25 mouse cellular contexts compared by ENCODE assay signal in genomic region chr1:118718055-118718454, GRCm38 (mm10).
DNase-seq lines count a peak whose midpoint lies in the region; ATAC-seq and TF ChIP-seq lines count a peak whose summit lies in the region.
"Had no signal": no experiment of that assay in that cellular context is flagged by ENCODE, and none has a peak within 500 bp of the region (broad histone marks: within the 10 kb centered on the region; RNA-seq: fewer than 3 reads in every experiment).

No protein-coding gene starts in this region.

- TF ChIP-seq CTCF in kidney, postnatal 0 days (IDR thresholded peaks at IDR 0.05; ENCODE audit: low read depth), result no peak

- H3K9me3 ChIP-seq in kidney, embryonic 14.5 days (ENCODE audit: control insufficient read depth, low read length), result no peaks in the 10 kb centered on the region; the same call in 1 of the 2 replicates
- no peaks in the 10 kb centered on the region for H3K9me3 ChIP-seq in kidney, postnatal 0 days (replicated peaks; ENCODE audit: low read length)
- H3K9me3 ChIP-seq: embryonic facial prominence, embryonic 12.5 days; embryonic facial prominence, embryonic 15.5 days; forebrain, embryonic 12.5 days; hindbrain, embryonic 12.5 days; hindbrain, embryonic 15.5 days had no signal

- no peak overlapping the region for H3K27ac ChIP-seq in kidney, embryonic 14.5 days (ENCODE audit: low read depth, low read length)
- 0 out of 2 replicates have a peak overlapping the region, but pooled peaks have one; percentile 31 for H3K27ac ChIP-seq in kidney, postnatal 0 days
- H3K27ac ChIP-seq: embryonic facial prominence, embryonic 12.5 days; embryonic facial prominence, embryonic 15.5 days; forebrain, embryonic 12.5 days; forebrain, embryonic 15.5 days; heart, embryonic 13.5 days; hindbrain, embryonic 12.5 days; hindbrain, embryonic 15.5 days had no signal

- no peak overlapping the region for H3K4me2 ChIP-seq in kidney, embryonic 14.5 days (replicated peaks; ENCODE audit: low read depth, low read length)
- no peak overlapping the region for H3K4me2 ChIP-seq in kidney, postnatal 0 days (ENCODE audit: low read length)
- H3K4me2 ChIP-seq: embryonic facial prominence, embryonic 12.5 days; embryonic facial prominence, embryonic 15.5 days; forebrain, embryonic 12.5 days; forebrain, embryonic 15.5 days; heart, embryonic 13.5 days; hindbrain, embryonic 12.5 days; hindbrain, embryonic 15.5 days had no signal

- 48% methylated on average over 6 of the region's 6 CpGs for WGBS in kidney, embryonic 14.5 days
- WGBS in kidney, postnatal 0 days, result 54% methylated on average over 6 of the region's 6 CpGs

- peak; percentile 3 to 5 for DNase-seq in heart, postnatal 10 days
- DNase-seq in heart, postnatal 14 days, result no peak
- no peak for DNase-seq in kidney, postnatal 10 days
- peak; percentile 9 for DNase-seq in kidney, postnatal 0 days (ENCODE audit: low spot score)
- DNase-seq in kidney, adult 9 months, result no peak
- DNase-seq in forelimb bud, embryonic 11.5 days (ENCODE audit: low read depth, low spot score), result peak; percentile 1
- DNase-seq in cerebellum, adult 11 months, result no peak
- DNase-seq: adrenal gland, postnatal 10 days; adrenal gland, postnatal 36 days; B cell, adult 2 months; cerebellum, adult 2 months; cerebellum, adult 9-11 months; cerebellum, postnatal 25 days; gastrocnemius, postnatal 10 days; gastrocnemius, postnatal 36 days had no signal

- no peaks in the 10 kb centered on the region for H3K4me1 ChIP-seq in kidney, embryonic 14.5 days (ENCODE audit: control insufficient read depth, insufficient read depth, low read length)
- no peaks in the 10 kb centered on the region for H3K4me1 ChIP-seq in kidney, postnatal 0 days (replicated peaks; ENCODE audit: insufficient read depth, low read length)
- H3K4me1 ChIP-seq: embryonic facial prominence, embryonic 12.5 days; embryonic facial prominence, embryonic 15.5 days; forebrain, embryonic 12.5 days; forebrain, embryonic 15.5 days; heart, embryonic 13.5 days; hindbrain, embryonic 12.5 days; hindbrain, embryonic 15.5 days had no signal

- H3K27me3 ChIP-seq in kidney, embryonic 14.5 days (ENCODE audit: control insufficient read depth, insufficient read depth, low read length), result no peaks in the 10 kb centered on the region
- H3K27me3 ChIP-seq in kidney, postnatal 0 days (ENCODE audit: insufficient read depth, low read length), result no peaks in the 10 kb centered on the region
- H3K27me3 ChIP-seq: embryonic facial prominence, embryonic 12.5 days; embryonic facial prominence, embryonic 15.5 days; forebrain, embryonic 12.5 days; forebrain, embryonic 15.5 days; heart, embryonic 13.5 days; hindbrain, embryonic 12.5 days; hindbrain, embryonic 15.5 days; Patski had no signal

- H3K9ac ChIP-seq in kidney, embryonic 14.5 days (ENCODE audit: low read depth, low read length), result no peak overlapping the region
- no peak overlapping the region for H3K9ac ChIP-seq in kidney, postnatal 0 days (ENCODE audit: low read depth, low read length)
- H3K9ac ChIP-seq: embryonic facial prominence, embryonic 12.5 days; embryonic facial prominence, embryonic 15.5 days; forebrain, embryonic 12.5 days; forebrain, embryonic 15.5 days; heart, embryonic 13.5 days; hindbrain, embryonic 12.5 days; hindbrain, embryonic 15.5 days had no signal

- intact Hi-C loops in heart, postnatal 10 days (cut with DNase I), result no loop called here
- intact Hi-C loops in heart, postnatal 14 days (cut with DNase I), result no loop called here

- 0 out of 2 replicates have a peak, but pooled peaks have one; percentile 29 for ATAC-seq in kidney, embryonic 14.5 days (ENCODE audit: low FRiP score, low TSS enrichment)
- no peak for ATAC-seq in kidney, postnatal 0 days (replicated peaks; ENCODE audit: low FRiP score, low read depth)
- ATAC-seq: forebrain, embryonic 15.5 days; Patski had no signal

- no peak overlapping the region for H3K4me3 ChIP-seq in kidney, embryonic 14.5 days (ENCODE audit: low read length)
- no peak overlapping the region for H3K4me3 ChIP-seq in kidney, postnatal 0 days (replicated peaks; ENCODE audit: low read depth, low read length)
- H3K4me3 ChIP-seq: embryonic facial prominence, embryonic 12.5 days; embryonic facial prominence, embryonic 15.5 days; forebrain, embryonic 12.5 days; forebrain, embryonic 15.5 days; heart, embryonic 13.5 days; hindbrain, embryonic 12.5 days; hindbrain, embryonic 15.5 days had no signal

- no peaks in the 10 kb centered on the region for H3K36me3 ChIP-seq in kidney, embryonic 14.5 days (ENCODE audit: control insufficient read depth, insufficient read depth, low read length)
- H3K36me3 ChIP-seq in kidney, postnatal 0 days (ENCODE audit: insufficient read depth, low read length), result no peaks in the 10 kb centered on the region
- H3K36me3 ChIP-seq: embryonic facial prominence, embryonic 12.5 days; embryonic facial prominence, embryonic 15.5 days; forebrain, embryonic 12.5 days; forebrain, embryonic 15.5 days; G1E; heart, embryonic 13.5 days; hindbrain, embryonic 12.5 days; hindbrain, embryonic 15.5 days had no signal

Comparison
In these comparisons a context has a peak if more than half of its experiments do, and no peak if none do; other contexts are left out.
1. DNase-seq: peak in heart, postnatal 10 days (2 of 2), kidney, postnatal 0 days (single experiment) and forelimb bud, embryonic 11.5 days (single experiment); none in heart, postnatal 14 days (0 of 2), kidney, postnatal 10 days (single experiment), kidney, adult 9 months (single experiment) and cerebellum, adult 11 months (single experiment).